Mouse (Mus musculus): ENCODE data around the gene Dcxr. TPM values are rescaled to one million over a fixed set of nuclear protein-coding genes. Genes with fewer than 3 reads are reported as not detected.
"Not testable (repeated sequence)": the region's sequence is repeated elsewhere in the genome, so short reads cannot be mapped to it uniquely, and the experiment has no call there.

The Dcxr gene
- polyA plus RNA-seq, 1 experiment from 2014 or later, result 8.8 TPM

- Histone ChIP-seq H3K9ac (no peak overlapping the region), H3K36me3 (no peaks in the 10 kb centered on the region), H3K27me3 (no peaks in the 10 kb centered on the region), H3K9me3 (no peaks in the 10 kb centered on the region), H3K4me2 (no peak overlapping the region), H3K27ac (replicated peaks) (no peak overlapping the region), H3K4me1 (replicated peaks) (no peaks in the 10 kb centered on the region), H3K4me3 (no peak overlapping the region)
- 61% methylated on average over 8 of the region's 8 CpGs for WGBS
- no peak for ATAC-seq (ENCODE audit: low FRiP score, low read depth)
Observed at GRCm38 (mm10) chr11:120749430-120749829, 22.3 kb upstream of the Dcxr start.

- no peak for ATAC-seq (ENCODE audit: low FRiP score, low read depth)
- no peaks in the 10 kb centered on the region for H3K36me3 ChIP-seq
- WGBS, result 81% methylated on average over 4 of the region's 4 CpGs
- no peaks in the 10 kb centered on the region for H3K9me3 ChIP-seq
- no peak overlapping the region for H3K4me2 ChIP-seq
- no peaks in the 10 kb centered on the region for H3K27me3 ChIP-seq
- no peak overlapping the region for H3K9ac ChIP-seq
- no peaks in the 10 kb centered on the region for H3K4me1 ChIP-seq (replicated peaks)
- H3K27ac ChIP-seq (replicated peaks), result no peak overlapping the region
- H3K4me3 ChIP-seq, result no peak overlapping the region
Observed at GRCm38 (mm10) chr11:120747974-120748373, 20.9 kb upstream of the Dcxr start.

GRCm38 (mm10) chr11:120744121-120744701 is 17.1 kb upstream of the Dcxr start:
- WGBS, result 79% methylated on average over 7 of the region's 7 CpGs
- no peaks in the 10 kb centered on the region for H3K36me3 ChIP-seq
- no peak overlapping the region for H3K27ac ChIP-seq (replicated peaks)
- H3K4me1 ChIP-seq (replicated peaks), result no peaks in the 10 kb centered on the region
- no peak overlapping the region for H3K4me3 ChIP-seq
- H3K9ac ChIP-seq, result no peak overlapping the region
- H3K4me2 ChIP-seq, result no peak overlapping the region
- no peaks in the 10 kb centered on the region for H3K27me3 ChIP-seq
- H3K9me3 ChIP-seq, result no peaks in the 10 kb centered on the region
- no peak for ATAC-seq (ENCODE audit: low FRiP score, low read depth)

- Histone ChIP-seq H3K9me3 (no peaks in the 10 kb centered on the region), H3K4me1 (replicated peaks) (no peaks in the 10 kb centered on the region), H3K4me2 (no peak overlapping the region), H3K27ac (replicated peaks) (no peak overlapping the region), H3K9ac (no peak overlapping the region), H3K36me3 (no peaks in the 10 kb centered on the region), H3K4me3 (no peak overlapping the region), H3K27me3 (no peaks in the 10 kb centered on the region)
- no peak for ATAC-seq (ENCODE audit: low FRiP score, low read depth)
- WGBS, result 93% methylated on average over 5 of the region's 5 CpGs
Observed at GRCm38 (mm10) chr11:120740981-120741380, 13.9 kb upstream of the Dcxr start.

GRCm38 (mm10) chr11:120736424-120736823 is 9.3 kb upstream of the Dcxr start:
- Histone ChIP-seq H3K4me3 (no peak overlapping the region), H3K36me3 (no peaks in the 10 kb centered on the region), H3K27ac (replicated peaks) (no peak overlapping the region), H3K4me2 (no peak overlapping the region), H3K4me1 (replicated peaks) (no peaks in the 10 kb centered on the region), H3K9ac (no peak overlapping the region), H3K9me3 (no peaks in the 10 kb centered on the region), H3K27me3 (no peaks in the 10 kb centered on the region)
- no peak for ATAC-seq (ENCODE audit: low FRiP score, low read depth)
- 81% methylated on average over 6 of the region's 6 CpGs for WGBS

- 0 out of 2 replicates have a peak, but pooled peaks cover 3% of the 10 kb centered on the region for H3K4me1 ChIP-seq (replicated peaks)
- 59% methylated on average over 6 of the region's 6 CpGs for WGBS
- H3K9me3 ChIP-seq, result no peaks in the 10 kb centered on the region
- H3K36me3 ChIP-seq, result no peaks in the 10 kb centered on the region
- H3K27ac ChIP-seq (replicated peaks), result no peak overlapping the region
- no peak for ATAC-seq (ENCODE audit: low FRiP score, low read depth)
- H3K4me2 ChIP-seq, result no peak overlapping the region
- H3K4me3 ChIP-seq, result no peak overlapping the region
- H3K27me3 ChIP-seq, result no peaks in the 10 kb centered on the region
- no peak overlapping the region for H3K9ac ChIP-seq
Observed at GRCm38 (mm10) chr11:120733521-120733920, 6.4 kb upstream of the Dcxr start.

GRCm38 (mm10) chr11:120731858-120732680 is 5.0 kb upstream of the Dcxr start, which contains the start of gene Cbr2:
Gene Cbr2 (minus strand): TSS chr11:120732114.
- H3K27me3 ChIP-seq, result no peaks in the 10 kb centered on the region
- H3K4me3 ChIP-seq, result no peak within 1 kb of the TSS
- no peak for ATAC-seq (ENCODE audit: low FRiP score, low read depth)
- 84% methylated on average over 12 of the region's 12 CpGs for WGBS
- H3K4me1 ChIP-seq (replicated peaks), result 0 out of 2 replicates have a peak, but pooled peaks cover 3% of the 10 kb centered on the region
- no peak within 1 kb of the TSS for H3K27ac ChIP-seq (replicated peaks)
- H3K4me2 ChIP-seq, result no peak within 1 kb of the TSS
- H3K9ac ChIP-seq, result no peak within 1 kb of the TSS
- no peaks in the 10 kb centered on the region for H3K36me3 ChIP-seq
- no peaks in the 10 kb centered on the region for H3K9me3 ChIP-seq

GRCm38 (mm10) chr11:120731395-120731794 is 4.3 kb upstream of the Dcxr start:
- Histone ChIP-seq H3K27me3 (no peaks in the 10 kb centered on the region), H3K4me3 (no peak overlapping the region), H3K9me3 (no peaks in the 10 kb centered on the region), H3K4me1 (replicated peaks) (peaks cover 9% of the 10 kb centered on the region), H3K36me3 (no peaks in the 10 kb centered on the region), H3K9ac (no peak overlapping the region), H3K4me2 (no peak overlapping the region), H3K27ac (replicated peaks) (no peak overlapping the region)
- no peak for ATAC-seq (ENCODE audit: low FRiP score, low read depth)
- WGBS, result 93% methylated on average over 1 of the region's 1 CpGs

- Histone ChIP-seq H3K4me1 (replicated peaks) (peaks cover 12% of the 10 kb centered on the region), H3K27me3 (no peaks in the 10 kb centered on the region), H3K36me3 (no peaks in the 10 kb centered on the region), H3K4me3 (no peak overlapping the region), H3K4me2 (no peak overlapping the region), H3K9me3 (no peaks in the 10 kb centered on the region), H3K9ac (no peak overlapping the region), H3K27ac (replicated peaks) (no peak overlapping the region)
- no peak for ATAC-seq (ENCODE audit: low FRiP score, low read depth)
- 90% methylated on average over 10 of the region's 10 CpGs for WGBS
Observed at GRCm38 (mm10) chr11:120730331-120730870, 3.3 kb upstream of the Dcxr start.

GRCm38 (mm10) chr11:120729432-120730050 is 2.5 kb upstream of the Dcxr start:
- not testable (repeated sequence) for H3K27me3 ChIP-seq; H3K36me3 ChIP-seq; ATAC-seq (ENCODE audit: low FRiP score, low read depth); H3K9ac ChIP-seq; H3K27ac ChIP-seq (replicated peaks); H3K9me3 ChIP-seq
- H3K4me2 ChIP-seq, result peak overlapping the region; percentile 38
- H3K4me3 ChIP-seq, result peak overlapping the region; percentile 7; the same call in 1 of the 2 replicates
- 2% methylated on average over 17 of the region's 21 CpGs for WGBS
- peaks cover 12% of the 10 kb centered on the region for H3K4me1 ChIP-seq (replicated peaks)

- Histone ChIP-seq H3K9me3 (no peaks in the 10 kb centered on the region), H3K4me1 (replicated peaks) (peaks cover 12% of the 10 kb centered on the region), H3K27ac (replicated peaks) (no peak overlapping the region), H3K9ac (no peak overlapping the region), H3K4me3 (no peak overlapping the region), H3K27me3 (no peaks in the 10 kb centered on the region), H3K4me2 (no peak overlapping the region), H3K36me3 (no peaks in the 10 kb centered on the region)
- WGBS, result 66% methylated on average over 11 of the region's 11 CpGs
- no peak for ATAC-seq (ENCODE audit: low FRiP score, low read depth)
Observed at GRCm38 (mm10) chr11:120728530-120729240, 1.6 kb upstream of the Dcxr start.
